10 mouse cellular contexts compared by ENCODE assay signal in the genomic region with DNA sequence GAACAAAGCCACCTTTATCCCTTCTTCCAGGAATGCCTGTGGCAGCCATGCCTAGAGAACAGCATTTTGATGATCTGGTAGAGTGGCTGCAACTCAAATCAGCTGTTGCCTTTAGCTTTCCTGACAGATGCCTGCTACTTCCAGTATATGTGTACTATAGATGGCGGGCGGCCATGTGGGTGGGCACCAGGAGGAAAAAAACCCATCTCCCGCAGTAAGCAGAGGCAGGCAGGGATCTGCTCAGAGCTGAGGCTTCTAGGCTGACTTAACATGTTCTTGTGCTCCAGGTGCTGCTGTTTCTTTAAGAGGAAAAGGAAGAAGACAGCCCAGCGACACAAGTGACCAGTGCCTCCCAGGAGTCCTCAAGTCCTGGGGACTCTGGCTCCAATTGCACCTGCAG.
"Had no signal": no experiment of that assay in that cellular context is flagged by ENCODE, and none has a peak within 500 bp of the region (broad histone marks: within the 10 kb centered on the region; RNA-seq: fewer than 3 reads in every experiment).

No protein-coding gene starts in this region.

- DNase-seq: kidney, adult 11 months; kidney, adult 9 months; kidney, postnatal 10 days; kidney, postnatal 4 days; lung, adult 2 months; lung, postnatal 4 days; midbrain, embryonic 14.5 days; spleen, adult 18-20 months; thymus, adult 2 months; thymus, postnatal 25 days had no signal
